Mouse (Mus musculus) myocyte (in vitro differentiated cells): ENCODE measurements around the gene Smarca4.

Source experiments
- E2F4 ChIP-seq: IDR thresholded peaks from one replicate; pipeline ENCODE4 v1.6.1; 2011; ENCODE audit warnings: mild to moderate bottlenecking, control low read depth, moderate library complexity; ENCODE audit not compliant: insufficient read depth
- MAX ChIP-seq: IDR thresholded peaks from one replicate; pipeline ENCODE4 v1.6.1; 2011; ENCODE audit warnings: low read depth, mild to moderate bottlenecking, control low read depth
- MYOG ChIP-seq, 3 experiments: IDR thresholded peaks; one replicate each; pipeline ENCODE4 v1.6.1; 2011; ENCODE audit warnings: control low read depth in 2 of 3, low read depth in 2 of 3, mild to moderate bottlenecking in 2 of 3; ENCODE audit not compliant: insufficient read length in 2 of 3, control insufficient read depth in 1 of 3, insufficient read depth in 1 of 3
- POLR2A ChIP-seq: IDR thresholded peaks from one replicate; pipeline ENCODE4 v1.6.1; 2011; ENCODE audit warnings: low read depth, mild to moderate bottlenecking, control low read depth, moderate library complexity; ENCODE audit not compliant: insufficient read length
- TCF12 ChIP-seq: IDR thresholded peaks from one replicate; pipeline ENCODE4 v1.6.1; 2011; ENCODE audit warnings: mild to moderate bottlenecking, control low read depth; ENCODE audit not compliant: poor library complexity, insufficient read depth, severe bottlenecking
- TCF3 ChIP-seq: IDR thresholded peaks from one replicate; pipeline ENCODE4 v1.6.1; 2011; ENCODE audit warnings: low read depth, control low read depth; ENCODE audit not compliant: insufficient read length
- USF1 ChIP-seq: IDR thresholded peaks from one replicate; pipeline ENCODE4 v1.6.1; 2011; ENCODE audit warnings: low read depth, mild to moderate bottlenecking, control low read depth, moderate library complexity

DNA sequence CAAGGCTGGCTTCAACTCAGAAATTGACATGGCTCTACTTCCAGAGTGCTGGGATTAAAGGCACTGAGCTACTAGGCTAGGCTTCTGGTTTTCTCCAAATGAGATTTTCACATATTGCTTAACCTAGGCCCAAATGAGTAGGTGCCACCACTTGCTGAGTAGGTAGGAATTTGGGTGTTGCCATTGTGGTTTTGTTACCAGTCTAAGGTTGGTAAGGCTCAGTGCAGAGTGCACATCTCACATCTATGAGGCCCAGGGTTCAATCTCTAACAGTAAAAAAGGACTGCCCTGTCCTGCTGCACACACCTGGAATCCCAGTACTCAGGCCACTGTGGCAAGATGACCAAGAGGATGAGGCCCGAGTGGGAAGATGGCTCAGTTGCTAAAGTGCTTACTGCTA is 30.6 kb upstream of the Smarca4 start:
- no peak for TF ChIP-seq TCF12
- no peak for TF ChIP-seq USF1
- no peak for TF ChIP-seq POLR2A
- TF ChIP-seq E2F4 = no peak
- TF ChIP-seq MAX = no peak
- no peak for TF ChIP-seq TCF3
- TF ChIP-seq MYOG (IDR thresholded peaks at IDR 0.05; ENCODE audit: control insufficient read depth in 1 of 3, insufficient read depth in 1 of 3, insufficient read length in 2 of 3, low read depth in 2 of 3) = no peak
